ENCODE assay signal across 8 mouse cellular contexts in the genomic region with DNA sequence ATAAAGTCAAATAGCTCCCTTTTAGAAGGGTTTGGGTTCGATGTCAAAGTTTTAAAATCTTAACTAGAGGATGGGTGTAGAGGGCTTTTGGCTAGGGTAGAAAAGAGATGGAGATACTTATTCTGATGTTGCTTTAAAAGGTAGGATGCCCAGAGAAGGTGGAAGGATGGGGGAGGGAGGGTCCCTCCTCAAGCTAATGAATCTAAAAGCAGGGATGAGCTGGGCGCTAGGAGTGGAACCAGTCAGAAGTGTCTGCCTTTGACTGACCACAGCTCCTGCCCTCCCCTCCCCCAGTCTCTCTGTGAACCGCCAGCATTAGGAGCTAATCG.
DNase-seq lines count a peak whose midpoint lies in the region; ATAC-seq lines count a peak whose summit lies in the region.

No protein-coding gene starts in this region.

- H3K4me3 ChIP-seq in kidney, embryonic 16.5 days (ENCODE audit: low read length), result peak overlapping the region; percentile 29
- H3K4me3 ChIP-seq in embryonic facial prominence, embryonic 13.5 days, result peak overlapping the region; percentile 27
- H3K4me3 ChIP-seq in intestine, embryonic 14.5 days (ENCODE audit: low read depth, low read length), result peak overlapping the region; percentile 20; the same call in 1 of the 2 replicates
- H3K4me3 ChIP-seq in midbrain, embryonic 16.5 days (ENCODE audit: low read depth, low read length), result no peak overlapping the region

- H3K27me3 ChIP-seq in kidney, embryonic 16.5 days (ENCODE audit: insufficient read depth, low read length), result peaks cover 37% of the 10 kb centered on the region
- H3K27me3 ChIP-seq in embryonic facial prominence, embryonic 13.5 days, result peaks cover 49% of the 10 kb centered on the region
- peaks cover 34% of the 10 kb centered on the region for H3K27me3 ChIP-seq in intestine, embryonic 14.5 days (replicated peaks; ENCODE audit: control insufficient read depth, insufficient read depth, low read length)
- 0 out of 2 replicates have a peak, but pooled peaks cover 2% of the 10 kb centered on the region for H3K27me3 ChIP-seq in midbrain, embryonic 16.5 days (ENCODE audit: control insufficient read depth, insufficient read depth, low read depth, low read length)

- H3K9ac ChIP-seq in kidney, embryonic 16.5 days (replicated peaks; ENCODE audit: low read length), result peak overlapping the region; percentile 22
- 0 out of 2 replicates have a peak overlapping the region, but pooled peaks have one; percentile 36 for H3K9ac ChIP-seq in embryonic facial prominence, embryonic 13.5 days
- no peak overlapping the region for H3K9ac ChIP-seq in intestine, embryonic 14.5 days (ENCODE audit: low read length)
- peak overlapping the region; percentile 49; the same call in 1 of the 2 replicates for H3K9ac ChIP-seq in midbrain, embryonic 16.5 days (ENCODE audit: low read depth, low read length)

- H3K27ac ChIP-seq in kidney, embryonic 16.5 days (ENCODE audit: low read length), result no peak overlapping the region
- no peak overlapping the region for H3K27ac ChIP-seq in embryonic facial prominence, embryonic 13.5 days
- no peak overlapping the region for H3K27ac ChIP-seq in intestine, embryonic 14.5 days (ENCODE audit: low read depth)
- peak overlapping the region; percentile 56; the same call in 1 of the 2 replicates for H3K27ac ChIP-seq in midbrain, embryonic 16.5 days (ENCODE audit: low read length)

- peak overlapping the region; percentile 53 for H3K4me2 ChIP-seq in kidney, embryonic 16.5 days (replicated peaks; ENCODE audit: low read depth, low read length)
- H3K4me2 ChIP-seq in embryonic facial prominence, embryonic 13.5 days, result peak overlapping the region; percentile 53
- peak overlapping the region; percentile 51 for H3K4me2 ChIP-seq in intestine, embryonic 14.5 days (ENCODE audit: low read length)
- peak overlapping the region; percentile 43 for H3K4me2 ChIP-seq in midbrain, embryonic 16.5 days (ENCODE audit: low read length)

- no peaks in the 10 kb centered on the region for H3K36me3 ChIP-seq in kidney, embryonic 16.5 days (ENCODE audit: insufficient read depth, low read length)
- no peaks in the 10 kb centered on the region for H3K36me3 ChIP-seq in embryonic facial prominence, embryonic 13.5 days
- H3K36me3 ChIP-seq in intestine, embryonic 14.5 days (ENCODE audit: control insufficient read depth, insufficient read depth, low read length), result no peaks in the 10 kb centered on the region
- no peaks in the 10 kb centered on the region for H3K36me3 ChIP-seq in midbrain, embryonic 16.5 days (ENCODE audit: control insufficient read depth, insufficient read depth, low read length)

- ATAC-seq in kidney, embryonic 16.5 days (ENCODE audit: low FRiP score, low TSS enrichment), result no peak
- ATAC-seq in embryonic facial prominence, embryonic 13.5 days (ENCODE audit: insufficient number of reproducible peaks, insufficient read depth, low FRiP score, low TSS enrichment, low read depth), result no peak
- no peak for ATAC-seq in intestine, embryonic 14.5 days (replicated peaks; ENCODE audit: low FRiP score, low TSS enrichment, low read depth)
- no peak for ATAC-seq in midbrain, embryonic 16.5 days

- H3K9me3 ChIP-seq in kidney, embryonic 16.5 days (ENCODE audit: low read length), result no peaks in the 10 kb centered on the region
- H3K9me3 ChIP-seq in embryonic facial prominence, embryonic 13.5 days, result no peaks in the 10 kb centered on the region
- no peaks in the 10 kb centered on the region for H3K9me3 ChIP-seq in intestine, embryonic 14.5 days (ENCODE audit: control insufficient read depth, low read length)
- H3K9me3 ChIP-seq in midbrain, embryonic 16.5 days (replicated peaks; ENCODE audit: control insufficient read depth, low read length, poor library complexity, severe bottlenecking), result no peaks in the 10 kb centered on the region

- DNase-seq in kidney, postnatal 36 days, result no peak
- DNase-seq in intestine, embryonic 14.5 days (ENCODE audit: low spot score), result no peak
- no peak for DNase-seq in embryo, embryonic 10 days (ENCODE audit: low spot score)
- DNase-seq in right cerebral cortex, postnatal 10 days (ENCODE audit: low spot score in 2 of 2), result no peak
- no peak for DNase-seq in ovary, postnatal 36 days (ENCODE audit: low spot score)

- WGBS in kidney, embryonic 16.5 days, result 17% methylated on average over 4 of the region's 4 CpGs
- WGBS in embryonic facial prominence, embryonic 13.5 days, result 12% methylated on average over 4 of the region's 4 CpGs
- WGBS in intestine, embryonic 14.5 days, result 16% methylated on average over 4 of the region's 4 CpGs
- WGBS in midbrain, embryonic 16.5 days, result 13% methylated on average over 4 of the region's 4 CpGs

- peaks cover 22% of the 10 kb centered on the region for H3K4me1 ChIP-seq in kidney, embryonic 16.5 days (ENCODE audit: insufficient read depth, low read length)
- H3K4me1 ChIP-seq in embryonic facial prominence, embryonic 13.5 days, result peaks cover 52% of the 10 kb centered on the region
- peaks cover 20% of the 10 kb centered on the region for H3K4me1 ChIP-seq in intestine, embryonic 14.5 days (replicated peaks; ENCODE audit: control insufficient read depth, insufficient read depth, low read length)
- H3K4me1 ChIP-seq in midbrain, embryonic 16.5 days (ENCODE audit: control insufficient read depth, insufficient read depth, low read length), result peaks cover 65% of the 10 kb centered on the region
